Mouse (Mus musculus) CD4-positive naive resting alpha-beta T cell, adult 76 days (primary cell): ENCODE data around the gene 6720489N17Rik. TPM values are rescaled to one million over a fixed set of nuclear protein-coding genes. Genes with fewer than 3 reads are reported as not detected.

ENCODE experiments used
- total RNA-seq: library from RNA; stranded (reverse); gene quantifications from one replicate; pipeline ENCODE4 v1.2.4, GENCODE M21; 2023

6720489N17Rik gene
- 1.3 TPM for total RNA-seq

DNA sequence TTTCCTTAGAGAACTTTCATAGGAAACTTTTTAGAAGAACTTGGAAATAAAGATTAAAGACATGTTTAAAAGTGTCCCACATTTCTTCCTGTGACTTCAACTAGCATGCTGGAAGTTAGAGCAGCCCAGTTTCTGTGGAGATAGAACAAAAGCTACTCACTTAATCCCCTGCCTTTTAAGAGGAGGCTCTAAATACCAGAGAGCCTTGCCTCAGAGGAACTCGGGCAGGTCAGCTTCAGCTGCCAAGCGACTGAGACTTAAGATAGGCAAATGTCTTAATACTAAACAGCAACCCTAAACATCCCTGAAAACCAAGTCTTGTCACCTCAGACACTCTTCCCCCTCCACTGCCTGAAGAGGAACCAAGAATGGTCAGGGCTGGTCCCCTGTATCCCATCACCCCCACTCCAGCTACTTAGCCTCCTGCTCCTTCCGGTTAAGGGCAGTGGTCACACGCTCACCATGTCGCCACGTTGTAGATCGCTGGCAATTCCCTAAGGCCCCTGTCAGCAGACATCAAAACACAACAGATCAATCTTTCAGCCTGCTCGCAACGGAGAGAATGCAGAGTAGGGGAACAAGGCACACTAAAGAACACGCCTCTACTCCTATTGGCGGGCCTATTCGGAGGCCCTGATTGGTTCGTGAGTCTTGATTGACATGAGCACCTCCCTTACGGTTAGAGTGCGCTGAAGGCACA lies at the start of gene 6720489N17Rik:
6720489N17Rik (minus strand) TSS at position 606 of the 700 bp plus-strand sequence.

DNA sequence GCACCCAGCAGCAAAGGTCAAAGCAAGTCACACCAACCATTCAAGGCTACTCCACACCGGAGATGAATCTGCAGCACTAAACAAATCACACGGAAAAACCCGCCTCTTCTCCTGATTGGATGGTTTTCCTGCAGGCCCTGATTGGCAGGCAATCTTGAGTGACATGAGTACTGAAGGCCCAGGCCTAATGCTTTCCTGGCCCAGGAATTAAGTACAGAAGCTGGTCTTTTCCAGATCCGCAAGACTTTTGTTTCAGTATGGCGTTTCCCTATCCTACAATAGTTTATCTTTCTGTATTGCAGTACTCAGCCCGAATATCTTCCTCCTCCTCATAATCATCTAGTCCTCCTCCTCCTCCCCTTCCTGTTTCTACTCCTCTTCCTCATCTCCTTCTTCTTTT lies 52.9 kb downstream of the 6720489N17Rik start, which contains the start of gene Zfp934:
Zfp934 (minus strand) TSS at position 101 of the 400 bp plus-strand sequence.

DNA sequence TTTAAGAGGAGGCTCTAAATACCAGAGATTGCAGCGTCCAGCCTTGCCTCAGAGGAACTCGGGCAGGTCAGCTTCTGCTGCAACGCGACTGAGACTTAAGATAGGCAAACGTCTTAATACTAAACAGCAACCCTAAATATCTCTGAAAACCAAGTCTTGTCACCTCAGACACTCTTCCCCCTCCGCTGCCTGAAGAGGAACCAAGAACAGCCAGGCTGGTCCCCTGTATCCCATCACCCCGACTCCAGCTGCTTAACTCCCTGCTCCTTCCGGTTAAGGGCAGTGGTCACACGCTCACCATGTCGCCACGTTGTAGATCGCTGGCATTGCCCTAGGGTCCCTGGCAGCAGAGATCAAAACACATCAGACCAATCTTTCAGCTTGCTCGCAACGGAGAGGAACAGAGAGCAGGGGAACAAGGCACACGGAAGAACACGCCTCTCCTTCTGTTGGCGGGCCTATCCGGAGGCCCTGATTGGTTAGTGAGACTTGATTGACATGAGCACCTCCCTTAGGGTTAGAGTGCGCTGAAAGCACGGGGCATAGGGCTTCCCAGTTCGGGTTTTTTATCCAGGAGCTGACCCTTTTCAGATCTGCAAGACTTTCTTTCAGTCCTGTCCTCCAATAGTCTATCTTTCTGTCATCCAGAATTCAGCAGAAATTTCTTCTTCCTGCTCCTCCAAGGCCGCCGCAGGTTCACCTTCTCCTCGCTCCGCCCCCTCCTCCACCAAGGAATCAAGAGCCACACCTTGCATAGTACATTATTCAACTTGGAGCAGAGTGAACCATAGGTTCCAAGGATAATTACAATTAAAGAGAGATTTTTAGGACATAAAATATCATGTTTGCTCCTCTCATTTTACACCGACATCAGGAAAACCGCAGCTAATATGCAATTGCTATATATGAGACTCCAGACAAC lies 65.5 kb downstream of the 6720489N17Rik start, which contains the start of gene Zfp935:
Zfp935 (minus strand) TSS at position 323 of the 922 bp plus-strand sequence.

Other genes starting within 250 kb of the 6720489N17Rik start
- gene Gm3604, start 241.0 kb downstream of the 6720489N17Rik start, total RNA-seq: not detected
- 8.9 TPM for gene Gm49359, start 157.3 kb downstream of the 6720489N17Rik start, total RNA-seq
- not detected for gene Zfp935, start 65.7 kb downstream of the 6720489N17Rik start, total RNA-seq
- gene Zfp934, start 53.0 kb downstream of the 6720489N17Rik start, total RNA-seq: 17.5 TPM
- gene Platr25, start 136.5 kb upstream of the 6720489N17Rik start, total RNA-seq: 6.3 TPM
- gene Gm5141, start 161.6 kb upstream of the 6720489N17Rik start, total RNA-seq: 2.1 TPM
- gene Fbp2, start 234.2 kb upstream of the 6720489N17Rik start, total RNA-seq: not detected